Mouse (Mus musculus) NIH3T3 (cell line): Measurements from ENCODE around the gene Elf4.

Experiments
- DNase-seq: peaks from one replicate; pipeline ENCODE4 v3.0.0-alpha.2; 2012; ENCODE audit warnings: low read depth

Elf4 gene

GRCm38 (mm10) chrX:48462754-48463507 lies at the start of gene Elf4:
TSS of gene Elf4 (minus strand) at chrX:48463132.
- peak; percentile 91 for DNase-seq

GRCm38 (mm10) chrX:48493763-48494162 lies 30.8 kb upstream of the Elf4 start:
- DNase-seq: no peak

- no peak for DNase-seq
These were observed 18.8 kb upstream of the Elf4 start for GRCm38 (mm10) chrX:48481687-48482086.

GRCm38 (mm10) chrX:48481095-48481494 lies 18.2 kb upstream of the Elf4 start:
- no peak for DNase-seq

DNA sequence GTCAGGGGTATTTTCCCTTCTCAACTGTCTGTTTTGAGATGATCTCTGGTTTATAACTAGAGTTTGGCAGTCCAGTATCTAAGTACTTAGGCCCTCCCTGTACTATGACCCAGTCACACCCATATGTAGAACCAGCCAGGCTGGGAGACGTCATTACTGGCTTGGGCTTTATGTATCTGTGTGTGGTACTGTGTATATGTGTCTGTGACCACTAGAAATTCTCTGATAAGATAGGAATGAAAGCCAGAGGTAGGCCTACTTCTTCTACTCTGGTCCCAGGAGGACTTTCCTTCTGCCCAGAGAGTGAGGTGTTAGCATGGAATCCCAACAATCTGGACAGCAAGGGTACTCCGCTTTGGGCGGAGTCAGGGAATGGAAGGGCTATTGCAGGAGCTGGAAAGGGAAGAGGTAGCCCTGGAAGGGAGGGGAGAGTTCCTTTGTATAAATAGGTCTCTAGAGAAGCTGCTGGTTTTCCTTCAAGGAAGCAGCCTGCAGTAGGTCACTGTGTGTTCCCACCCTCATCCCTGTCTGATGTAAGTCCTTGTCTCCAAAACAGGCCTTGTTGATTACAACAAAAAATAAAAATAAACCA lies 4.5 kb upstream of the Elf4 start:
- DNase-seq: peak; percentile 42

DNA sequence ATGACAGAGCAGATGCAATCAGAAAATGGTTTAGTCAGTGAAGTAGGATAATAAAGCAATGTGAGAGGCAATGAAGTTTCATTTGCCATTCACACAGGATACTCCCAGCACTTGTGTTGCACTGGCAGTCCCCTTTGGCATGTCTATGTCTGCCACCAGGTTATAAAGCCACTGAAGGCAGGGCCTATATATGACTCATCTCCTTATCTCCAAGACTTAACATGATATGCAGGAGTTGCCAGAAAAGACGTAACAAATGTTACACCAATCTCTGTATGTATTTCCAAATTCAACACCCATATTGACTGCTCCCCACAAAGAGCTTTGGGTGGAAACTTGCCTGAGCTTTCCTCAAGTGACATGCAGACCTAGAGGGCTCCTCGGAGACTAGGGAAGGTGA lies 3.2 kb upstream of the Elf4 start:
- peak; percentile 8 for DNase-seq

GRCm38 (mm10) chrX:48464436-48464835 lies 1.5 kb upstream of the Elf4 start:
- no peak for DNase-seq

- DNase-seq: peak; percentile 20
These were observed 704 bp upstream of the Elf4 start for GRCm38 (mm10) chrX:48463636-48464035.

DNA sequence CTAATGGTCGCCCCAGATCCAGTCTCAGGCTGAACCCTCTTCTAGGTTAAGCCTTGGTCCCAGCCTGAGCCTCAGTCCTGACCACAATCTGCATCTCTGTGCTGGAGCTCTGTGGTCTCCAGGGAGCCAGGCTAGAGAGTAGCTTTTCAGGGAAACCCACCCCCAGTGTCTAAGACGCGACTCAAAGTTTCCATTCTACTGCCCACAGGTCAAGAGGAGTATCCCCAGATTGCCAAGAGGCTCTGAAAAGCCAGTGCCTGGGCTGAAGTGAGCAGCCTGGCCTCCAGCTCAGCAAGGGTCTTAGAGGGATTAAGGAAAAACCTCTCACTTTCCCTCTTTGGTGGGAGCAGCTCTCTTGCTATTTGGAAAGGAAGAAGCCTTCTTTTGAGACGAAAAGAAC lies 635 bp downstream of the Elf4 start:
- DNase-seq: peak; percentile 63

DNA sequence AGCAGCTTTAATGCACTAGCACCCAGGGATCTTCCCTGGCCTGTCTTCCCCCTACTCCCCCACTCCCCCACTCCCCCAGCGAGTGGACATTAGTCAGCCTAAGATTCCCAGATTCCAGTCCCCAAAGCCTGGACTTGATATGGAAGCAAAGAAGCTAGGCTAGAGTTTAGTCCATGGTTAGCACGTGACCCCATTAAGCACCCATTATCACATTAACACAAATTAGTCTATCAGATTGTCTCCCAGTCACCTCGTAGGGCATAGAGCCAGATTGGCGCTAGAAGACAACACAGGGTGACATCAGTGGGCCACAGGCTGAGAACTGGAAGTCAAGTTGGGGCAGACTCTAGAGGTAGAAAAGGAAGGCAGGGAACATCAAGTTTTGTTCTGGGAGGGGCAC lies 1.9 kb downstream of the Elf4 start:
- DNase-seq: peak; percentile 5

- peak; percentile 61 for DNase-seq
These were observed 2.4 kb downstream of the Elf4 start for GRCm38 (mm10) chrX:48460496-48460895.

DNA sequence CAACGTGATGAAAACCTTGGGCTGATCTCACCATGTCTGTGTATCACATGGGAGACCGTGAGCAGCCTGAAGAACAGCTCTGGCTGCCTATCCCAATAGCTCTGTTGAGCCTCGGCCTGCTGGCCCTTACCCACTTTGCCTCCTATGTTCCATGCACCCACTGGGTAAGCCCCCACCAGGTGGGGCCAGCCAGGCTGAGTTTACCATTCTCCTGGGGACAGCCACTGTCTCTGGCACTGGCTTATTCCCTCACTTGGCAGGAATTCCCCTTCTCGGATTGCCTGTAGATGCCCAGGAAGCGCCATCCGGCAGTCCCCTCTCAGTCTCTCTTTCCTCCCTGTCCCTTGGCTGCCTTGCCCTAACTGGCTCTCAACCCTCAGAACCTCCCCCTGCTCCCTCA lies 6.0 kb downstream of the Elf4 start:
- DNase-seq: no peak

DNA sequence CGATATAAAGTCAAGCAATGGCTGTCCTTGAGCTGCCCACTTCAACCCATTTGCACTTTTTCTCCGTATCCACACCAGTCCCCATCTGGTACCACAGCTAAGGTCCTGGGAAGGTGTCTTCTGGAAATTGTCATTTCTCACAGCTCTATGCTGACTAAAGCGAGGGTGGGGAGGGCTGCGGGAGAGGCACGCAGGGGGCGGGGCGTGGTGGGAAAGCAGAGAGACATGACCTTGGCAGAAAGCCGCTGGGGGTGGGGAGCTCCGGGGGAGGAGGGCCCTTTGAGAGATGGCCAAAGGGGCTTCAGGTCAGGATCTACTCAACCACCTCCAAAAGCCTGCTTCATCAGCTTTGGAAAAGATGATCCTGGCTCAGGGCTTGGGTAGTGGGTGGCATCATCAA lies 7.9 kb downstream of the Elf4 start:
- peak; percentile 44 for DNase-seq

DNA sequence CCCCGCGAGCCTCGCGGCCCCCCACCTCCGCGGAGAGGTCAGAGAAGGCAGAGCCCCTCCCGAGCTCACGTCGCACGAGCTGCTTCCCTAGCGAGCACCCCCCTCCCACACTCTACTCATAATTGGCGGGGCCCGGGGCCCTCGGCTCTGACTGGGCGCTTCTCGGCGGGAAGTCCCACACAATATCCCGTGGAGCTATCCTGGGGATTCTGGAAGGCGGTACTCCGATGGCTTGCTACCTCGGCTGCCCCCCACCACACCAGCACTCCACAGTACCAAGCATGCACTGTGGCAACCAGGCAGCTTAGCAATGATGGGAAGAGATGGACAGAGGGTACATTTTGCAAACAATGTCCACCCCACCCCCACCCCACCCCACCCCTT lies 8.4 kb downstream of the Elf4 start:
- DNase-seq: no peak

DNA sequence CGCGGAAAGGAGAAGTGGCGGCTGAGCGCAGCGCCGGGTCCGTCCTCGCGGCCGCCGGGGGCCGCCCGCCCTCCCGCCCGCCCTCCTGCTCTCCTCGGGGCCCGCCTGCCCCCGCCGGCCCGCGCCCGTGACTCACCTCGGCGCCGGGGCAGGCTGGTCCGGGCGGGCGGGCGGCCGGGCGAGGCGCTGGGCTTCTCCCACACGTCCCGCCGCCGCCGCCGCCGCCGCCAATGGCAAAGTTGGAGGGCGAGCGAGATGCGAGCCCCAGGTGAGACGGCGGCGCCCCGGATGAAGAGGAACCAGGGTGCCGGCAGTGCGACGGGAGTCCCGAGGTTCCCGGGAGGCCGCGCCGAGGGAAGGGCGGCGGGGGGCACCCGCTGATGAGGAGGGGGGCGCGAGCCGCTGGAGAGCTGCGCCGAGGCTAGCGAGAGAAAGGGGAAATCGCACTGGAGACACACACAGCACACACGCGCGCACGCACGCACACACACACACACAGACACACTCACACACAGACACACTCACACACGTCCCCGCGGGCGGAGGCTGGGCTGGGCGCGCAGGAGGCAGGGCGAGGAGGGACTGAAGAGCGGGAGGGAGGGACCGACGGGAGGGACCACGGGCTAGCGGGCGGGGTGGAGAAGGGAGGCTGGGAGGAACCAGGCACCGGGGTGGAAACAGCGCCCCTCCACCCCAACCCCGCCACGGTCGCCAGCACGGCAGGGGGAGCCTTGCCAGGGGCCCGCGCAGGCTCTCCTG lies 9.0 kb downstream of the Elf4 start:
- DNase-seq: peak; percentile 87

- DNase-seq: peak; percentile 44
These were observed 9.8 kb downstream of the Elf4 start for GRCm38 (mm10) chrX:48452931-48453673.

GRCm38 (mm10) chrX:48452231-48452890 lies 10.6 kb downstream of the Elf4 start:
- DNase-seq: no peak

GRCm38 (mm10) chrX:48449646-48450045 lies 13.3 kb downstream of the Elf4 start:
- no peak for DNase-seq

DNA sequence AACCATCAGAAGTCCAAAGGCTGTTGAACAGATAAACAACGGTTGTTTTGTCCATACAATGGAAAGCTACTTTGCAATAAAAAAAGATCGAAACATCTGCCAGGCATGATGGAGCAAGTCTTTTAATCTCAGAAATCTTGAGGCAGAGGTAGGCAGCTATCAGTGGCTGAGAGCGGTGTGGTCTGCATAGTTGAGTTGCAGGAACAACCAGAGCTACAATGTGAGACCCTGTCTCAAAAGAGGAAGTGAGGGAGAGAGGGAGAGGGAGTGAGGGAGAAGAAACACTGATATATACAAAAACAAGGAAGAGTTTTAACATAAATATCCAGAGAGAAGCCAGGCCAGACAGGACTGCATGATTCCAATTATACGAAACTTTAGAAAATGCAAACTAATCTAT lies 18.3 kb downstream of the Elf4 start:
- DNase-seq: no peak

DNA sequence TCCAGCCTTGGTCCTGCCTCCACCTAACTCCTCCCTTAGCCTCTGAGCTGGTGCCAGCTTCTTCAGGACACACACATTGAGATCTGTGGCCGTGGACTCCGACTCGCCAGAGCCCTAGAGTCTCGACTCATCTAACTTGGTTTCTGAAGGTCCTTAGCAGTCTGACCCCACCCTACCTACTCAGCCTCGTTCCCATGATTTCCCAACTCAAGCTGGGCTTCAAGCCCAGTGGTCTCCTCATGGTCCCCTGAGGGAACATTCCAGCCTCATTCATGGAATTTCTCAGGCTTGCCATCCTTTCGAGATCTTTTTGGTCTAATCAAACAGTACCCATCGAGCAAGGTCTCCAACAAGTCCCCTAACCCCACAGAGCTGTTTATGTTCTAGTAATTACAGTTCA lies 21.0 kb downstream of the Elf4 start:
- peak; percentile 79 for DNase-seq

DNA sequence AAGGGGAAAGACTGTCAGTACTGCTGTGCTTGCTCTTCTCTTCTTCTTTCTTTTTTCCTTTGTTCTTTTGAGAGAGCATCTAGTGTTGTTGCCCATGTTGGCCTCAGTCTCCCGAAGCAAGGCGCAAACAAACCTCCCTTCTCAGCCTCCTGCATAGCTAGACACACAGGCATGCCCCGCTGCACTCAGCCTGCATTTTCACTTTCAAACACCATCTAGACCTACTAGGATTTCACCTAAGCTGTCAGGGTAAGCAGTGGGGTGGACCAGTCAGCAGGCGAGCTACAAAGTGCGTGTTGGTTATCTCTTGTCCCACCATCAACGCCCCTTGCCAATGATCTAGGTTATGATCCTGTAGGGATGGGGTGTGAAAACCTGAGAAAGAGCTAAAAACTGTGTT lies 21.4 kb downstream of the Elf4 start:
- no peak for DNase-seq

DNA sequence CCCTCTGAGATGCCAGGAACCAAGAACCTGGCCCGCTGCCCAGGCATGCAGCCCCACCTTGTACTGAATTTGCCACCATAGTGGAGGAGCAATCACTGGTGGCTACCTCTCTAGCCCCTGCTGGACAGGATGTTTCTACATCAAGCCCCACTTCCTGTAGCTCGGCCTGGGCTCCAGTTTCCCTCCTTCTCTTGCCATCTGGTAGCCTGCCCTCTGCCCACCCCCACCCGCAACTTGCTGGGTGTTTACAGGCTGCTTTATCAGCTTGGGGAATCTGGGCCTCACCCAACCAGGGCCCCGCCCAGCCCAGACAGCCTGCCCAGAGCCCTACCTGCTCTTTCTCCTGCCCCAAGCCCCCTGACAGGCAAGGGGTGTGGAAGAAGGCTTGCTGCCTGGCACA lies 23.9 kb downstream of the Elf4 start:
- DNase-seq: no peak
